Mouse (Mus musculus) lung, embryonic 16.5 days (tissue): ENCODE results near the gene Abcc3. TPM values are rescaled to one million over a fixed set of nuclear protein-coding genes. Genes with fewer than 3 reads are reported as not detected.

Source experiments
- ATAC-seq: fragments of 200-750 bp; cut with Nextera tagmentation; 2 replicates; pipeline ENCODE4 v1.8.0; 2017; ENCODE audit warnings: low read depth, mild to moderate bottlenecking, moderate library complexity
- H3K27ac ChIP-seq: fragments of 300-500 bp; sonication (generic); 2 replicates; pipeline ENCODE4 v1.5.1; 2014; ENCODE audit warnings: mild to moderate bottlenecking, control low read depth, low read length
- H3K27me3 ChIP-seq: fragments of 300-500 bp; sonication (generic); 2 replicates; pipeline ENCODE4 v1.6.1; 2014; ENCODE audit warnings: low read depth, low read length, mixed read lengths; ENCODE audit not compliant: control insufficient read depth, insufficient read depth
- H3K36me3 ChIP-seq: fragments of 300-500 bp; sonication (generic); 2 replicates; pipeline ENCODE4 v1.6.1; 2014; ENCODE audit warnings: low read length; ENCODE audit not compliant: control insufficient read depth, insufficient read depth
- H3K4me1 ChIP-seq: fragments of 300-500 bp; sonication (generic); replicated peaks from 2 replicates; pipeline ENCODE4 v1.6.1; 2014; ENCODE audit warnings: low read length, mixed read lengths; ENCODE audit not compliant: control insufficient read depth, insufficient read depth
- H3K4me2 ChIP-seq: fragments of 300-500 bp; sonication (generic); 2 replicates; pipeline ENCODE4 v1.6.1; 2014; ENCODE audit warnings: low read depth, low read length, control low read depth
- H3K4me3 ChIP-seq: fragments of 300-500 bp; sonication (generic); 2 replicates; pipeline ENCODE4 v1.5.1; 2014; ENCODE audit warnings: mild to moderate bottlenecking, low read length, control low read depth
- H3K9ac ChIP-seq: fragments of 300-500 bp; sonication (generic); 2 replicates; pipeline ENCODE4 v1.6.1; 2014; ENCODE audit warnings: low read length, control low read depth
- H3K9me3 ChIP-seq: fragments of 300-500 bp; sonication (generic); 2 replicates; pipeline ENCODE4 v1.6.1; 2016; ENCODE audit warnings: low read length; ENCODE audit not compliant: control insufficient read depth
- WGBS: fragments of 180-500 bp; shearing (Covaris S2); extraction: QIAGEN DNeasy Blood & Tissue Kit; methylation state at CpG from one replicate; pipeline ENCODE4 v1.1.7; 2014; 5-methylcytosine and 5-hydroxymethylcytosine counted together
- polyA plus RNA-seq: library from polyadenylated mRNA; unstranded; fragments of >200 nt; fragmentation: Nextera tagmentation; extraction: Ambion mirVana; gene quantifications from 2 replicates; pipeline ENCODE4 v1.2.1, GENCODE M21; 2015

Abcc3 gene
- polyA plus RNA-seq, 1 experiment from 2014 or later, result 4.0 TPM

DNA sequence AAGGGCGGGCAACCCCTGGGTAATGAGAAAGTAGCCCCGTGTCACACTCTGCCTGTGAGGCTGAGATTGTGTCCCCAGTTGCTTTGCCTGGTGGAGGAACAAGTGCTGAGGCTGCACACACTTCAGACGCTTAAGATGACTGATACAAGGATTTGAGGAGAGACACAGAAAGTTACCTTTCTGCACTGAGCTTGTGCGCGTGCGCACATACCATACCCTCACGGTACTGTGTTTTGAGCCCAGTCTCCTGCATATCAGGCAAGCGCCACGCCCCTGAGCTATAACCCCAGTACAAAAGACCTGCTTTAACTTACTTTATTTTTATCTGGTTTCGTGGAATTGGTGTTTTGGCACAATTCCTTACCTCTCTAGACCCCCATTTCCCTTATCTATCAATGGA lies 1.1 kb downstream of the Abcc3 start:
- no peak for ATAC-seq
- 63% methylated on average over 10 of the region's 10 CpGs for WGBS

DNA sequence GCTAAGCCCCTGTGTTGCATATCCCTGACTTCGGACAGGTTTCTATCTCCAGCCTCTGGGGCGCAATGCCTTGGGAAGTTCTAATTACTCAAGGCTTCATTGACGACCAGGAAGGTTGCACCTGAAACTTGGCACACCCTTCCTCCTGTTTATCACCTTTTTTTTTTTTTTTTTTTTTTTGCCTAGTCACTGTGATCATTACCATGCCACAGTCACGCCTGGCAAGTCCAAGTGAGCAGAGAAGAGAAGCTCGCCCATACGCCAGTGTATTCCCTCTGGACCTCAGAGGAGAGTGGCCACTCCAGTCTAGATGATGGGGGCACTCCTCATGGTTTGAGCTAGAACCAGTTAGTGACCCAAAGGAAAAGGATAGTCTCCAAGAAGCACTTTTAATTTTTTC lies 2.0 kb downstream of the Abcc3 start:
- Histone ChIP-seq H3K27me3 (peaks cover 4% of the 10 kb centered on the region; the same call in 1 of the 2 replicates), H3K4me3 (no peak overlapping the region), H3K27ac (no peak overlapping the region), H3K9me3 (no peaks in the 10 kb centered on the region), H3K4me1 (peaks cover 10% of the 10 kb centered on the region), H3K36me3 (no peaks in the 10 kb centered on the region), H3K4me2 (no peak overlapping the region), H3K9ac (no peak overlapping the region)
- WGBS, result 83% methylated on average over 6 of the region's 6 CpGs
- no peak for ATAC-seq

More for the DNA sequence above, 1.1 kb downstream of the Abcc3 start:
- peaks cover 5% of the 10 kb centered on the region for H3K4me1 ChIP-seq
- no peak overlapping the region for H3K27ac ChIP-seq
- no peak overlapping the region for H3K4me3 ChIP-seq
- H3K9me3 ChIP-seq, result no peaks in the 10 kb centered on the region
- peaks cover 4% of the 10 kb centered on the region; the same call in 1 of the 2 replicates for H3K27me3 ChIP-seq
- H3K36me3 ChIP-seq, result no peaks in the 10 kb centered on the region
- no peak overlapping the region for H3K9ac ChIP-seq
- H3K4me2 ChIP-seq, result 0 out of 2 replicates have a peak overlapping the region, but pooled peaks have one; percentile 13

DNA sequence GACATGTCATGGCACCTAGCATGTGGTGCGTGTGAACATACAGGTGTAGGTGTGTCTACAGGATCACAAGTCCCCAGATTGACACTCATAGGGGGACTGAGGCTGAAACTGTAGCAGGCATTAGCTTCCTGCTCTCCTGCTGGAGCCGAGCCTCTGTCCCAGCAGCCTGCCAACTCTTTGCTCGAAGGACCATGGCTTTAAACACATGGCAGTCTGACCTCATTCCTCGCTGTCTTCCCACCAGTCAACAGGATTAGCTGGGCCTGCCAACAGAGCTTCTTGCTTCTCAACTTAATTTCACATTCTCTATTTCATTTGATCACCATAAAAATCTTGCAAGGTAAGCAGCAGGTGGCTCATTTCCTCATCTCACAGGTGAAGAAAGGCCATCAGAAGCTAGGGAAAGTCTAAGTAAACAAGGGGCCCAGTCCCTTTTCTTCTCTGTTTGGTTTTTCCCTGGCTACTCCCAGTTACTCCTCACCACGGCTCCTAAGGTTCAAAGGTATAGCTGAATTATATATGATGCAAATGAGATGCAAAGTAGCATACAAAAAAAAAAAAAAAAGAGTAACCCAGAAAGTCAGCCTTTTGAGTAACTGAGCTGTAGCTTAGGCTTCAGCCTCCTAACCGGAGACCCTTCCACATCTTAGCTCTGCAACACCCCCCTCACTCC lies 2.9 kb downstream of the Abcc3 start:
- H3K9ac ChIP-seq, result no peak overlapping the region
- no peak for ATAC-seq
- no peaks in the 10 kb centered on the region for H3K9me3 ChIP-seq
- H3K4me1 ChIP-seq, result peaks cover 15% of the 10 kb centered on the region
- no peak overlapping the region for H3K4me3 ChIP-seq
- H3K36me3 ChIP-seq, result no peaks in the 10 kb centered on the region
- H3K27me3 ChIP-seq, result peaks cover 4% of the 10 kb centered on the region; the same call in 1 of the 2 replicates
- H3K27ac ChIP-seq, result no peak overlapping the region
- WGBS, result 50% methylated on average over 6 of the region's 6 CpGs
- no peak overlapping the region for H3K4me2 ChIP-seq

DNA sequence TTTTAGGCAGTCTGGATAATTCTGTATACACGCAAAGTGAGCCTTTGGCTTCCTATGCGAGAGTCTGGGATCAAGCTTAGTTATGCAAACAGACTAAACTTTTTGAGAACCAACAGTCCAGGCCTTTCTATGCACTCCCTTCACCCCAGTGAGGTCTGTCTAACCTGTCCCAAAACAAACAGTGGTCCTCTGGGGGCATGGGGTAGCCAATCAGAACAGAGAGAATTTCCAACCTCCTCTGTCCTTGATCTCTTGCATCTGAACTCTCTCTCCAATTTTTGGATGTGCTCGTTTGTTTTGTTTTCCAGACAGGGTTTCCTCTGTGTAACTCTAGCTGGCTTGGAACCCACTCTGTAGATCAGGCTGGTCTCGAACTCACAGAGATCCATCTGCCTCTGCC lies 3.8 kb downstream of the Abcc3 start:
- H3K4me2 ChIP-seq, result no peak overlapping the region
- H3K4me1 ChIP-seq, result peaks cover 15% of the 10 kb centered on the region
- no peaks in the 10 kb centered on the region for H3K9me3 ChIP-seq
- 51% methylated on average over 4 of the region's 4 CpGs for WGBS
- H3K36me3 ChIP-seq, result no peaks in the 10 kb centered on the region
- no peak overlapping the region for H3K4me3 ChIP-seq
- peaks cover 4% of the 10 kb centered on the region; the same call in 1 of the 2 replicates for H3K27me3 ChIP-seq
- no peak overlapping the region for H3K27ac ChIP-seq
- H3K9ac ChIP-seq, result no peak overlapping the region
- ATAC-seq, result no peak

DNA sequence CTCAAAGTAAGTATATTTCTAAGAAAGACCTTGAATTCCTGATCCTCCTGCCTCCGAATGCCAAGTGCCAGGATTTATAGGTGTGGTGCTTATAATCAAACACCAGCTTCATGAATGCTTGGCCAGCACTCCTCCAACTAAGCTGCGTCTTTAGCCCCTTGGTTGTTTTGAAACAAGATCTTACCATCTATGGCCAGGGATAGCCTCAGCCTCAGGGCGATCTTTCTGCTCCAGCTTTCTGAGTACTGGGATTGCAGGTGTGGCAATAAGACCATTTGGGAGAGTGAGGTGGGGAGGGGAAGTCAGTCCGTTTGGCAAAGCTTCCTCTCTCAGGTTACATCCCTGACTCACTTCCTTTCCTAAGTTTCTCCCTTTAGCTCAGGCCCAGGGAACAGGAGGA lies 5.0 kb downstream of the Abcc3 start:
- H3K9me3 ChIP-seq, result no peaks in the 10 kb centered on the region
- no peaks in the 10 kb centered on the region for H3K36me3 ChIP-seq
- H3K27me3 ChIP-seq, result peaks cover 4% of the 10 kb centered on the region; the same call in 1 of the 2 replicates
- no peak overlapping the region for H3K4me2 ChIP-seq
- H3K27ac ChIP-seq, result no peak overlapping the region
- H3K4me1 ChIP-seq, result peaks cover 15% of the 10 kb centered on the region
- H3K4me3 ChIP-seq, result no peak overlapping the region
- no peak for ATAC-seq
- no peak overlapping the region for H3K9ac ChIP-seq
- WGBS, result 60% methylated on average over 4 of the region's 4 CpGs

DNA sequence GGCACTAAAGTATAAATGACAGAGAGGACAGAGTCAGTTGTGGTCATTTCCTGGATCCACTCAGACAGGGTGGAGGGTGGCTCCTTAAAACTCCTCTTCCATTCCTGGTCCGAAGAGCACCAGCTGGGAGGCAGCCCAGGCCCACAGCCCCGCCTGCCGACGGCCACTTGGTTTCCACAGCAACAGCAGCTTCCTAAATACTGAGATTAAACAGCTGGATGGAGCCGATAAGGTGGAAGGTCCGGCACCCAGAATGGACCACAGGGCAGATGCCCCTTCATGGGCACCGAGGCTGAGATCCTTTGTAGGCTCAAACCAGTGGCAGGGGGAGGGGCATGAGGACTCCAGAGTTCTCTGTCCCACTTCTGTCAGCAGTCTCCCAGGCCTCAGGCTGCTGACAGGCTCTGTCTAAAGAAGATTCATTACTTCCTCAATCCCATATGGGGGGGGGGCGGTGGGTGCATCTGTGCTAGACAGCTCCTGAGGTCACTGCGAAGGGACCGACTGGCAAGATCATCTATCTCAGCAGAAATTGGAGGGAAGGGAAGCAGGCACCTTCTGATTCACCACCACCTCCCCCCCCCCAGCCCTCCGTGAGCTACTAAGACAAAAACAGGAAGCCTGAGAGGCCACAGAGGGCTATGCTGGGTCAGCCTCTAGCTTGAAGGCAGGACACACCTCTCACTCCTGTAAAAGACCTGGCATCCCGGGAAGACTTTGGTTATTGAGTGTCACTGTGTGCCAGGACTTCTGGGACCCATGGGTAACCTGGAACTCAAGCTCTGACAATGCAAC lies 6.6 kb downstream of the Abcc3 start:
- peak; percentile 68 for ATAC-seq

DNA sequence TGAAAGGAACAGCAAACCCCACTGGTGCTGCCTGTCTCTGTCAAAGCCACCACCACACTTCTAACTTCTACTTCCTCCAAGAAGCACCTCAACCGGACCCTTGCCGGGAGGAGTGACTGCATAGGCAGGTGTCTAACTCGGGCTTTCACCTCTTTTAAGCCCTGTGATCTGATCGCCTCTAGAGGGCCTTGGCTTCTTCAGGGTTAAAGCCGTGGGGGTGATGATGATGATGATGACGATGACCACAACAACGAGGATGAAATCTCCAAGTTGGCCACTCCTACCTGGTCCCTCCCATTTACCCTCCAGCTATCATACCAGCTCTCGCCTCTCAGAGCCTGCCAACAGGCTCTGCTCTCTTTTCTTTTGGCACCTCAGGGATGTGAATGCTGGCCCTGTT lies 13.1 kb downstream of the Abcc3 start:
- H3K4me2 ChIP-seq, result no peak overlapping the region
- no peak overlapping the region for H3K9ac ChIP-seq
- ATAC-seq, result no peak
- H3K27me3 ChIP-seq, result no peaks in the 10 kb centered on the region
- 64% methylated on average over 8 of the region's 8 CpGs for WGBS
- H3K27ac ChIP-seq, result no peak overlapping the region
- no peak overlapping the region for H3K4me3 ChIP-seq
- H3K4me1 ChIP-seq, result no peaks in the 10 kb centered on the region
- no peaks in the 10 kb centered on the region for H3K36me3 ChIP-seq
- no peaks in the 10 kb centered on the region for H3K9me3 ChIP-seq

More for the DNA sequence above, 6.6 kb downstream of the Abcc3 start:
- Histone ChIP-seq H3K9ac (peak overlapping the region; percentile 26; the same call in 1 of the 2 replicates), H3K9me3 (no peaks in the 10 kb centered on the region), H3K4me1 (peaks cover 9% of the 10 kb centered on the region), H3K27me3 (no peaks in the 10 kb centered on the region), H3K4me2 (peak overlapping the region; percentile 20; the same call in 1 of the 2 replicates), H3K4me3 (no peak overlapping the region), H3K27ac (0 out of 2 replicates have a peak overlapping the region, but pooled peaks have one; percentile 7), H3K36me3 (no peaks in the 10 kb centered on the region)
- WGBS, result 11% methylated on average over 12 of the region's 12 CpGs

DNA sequence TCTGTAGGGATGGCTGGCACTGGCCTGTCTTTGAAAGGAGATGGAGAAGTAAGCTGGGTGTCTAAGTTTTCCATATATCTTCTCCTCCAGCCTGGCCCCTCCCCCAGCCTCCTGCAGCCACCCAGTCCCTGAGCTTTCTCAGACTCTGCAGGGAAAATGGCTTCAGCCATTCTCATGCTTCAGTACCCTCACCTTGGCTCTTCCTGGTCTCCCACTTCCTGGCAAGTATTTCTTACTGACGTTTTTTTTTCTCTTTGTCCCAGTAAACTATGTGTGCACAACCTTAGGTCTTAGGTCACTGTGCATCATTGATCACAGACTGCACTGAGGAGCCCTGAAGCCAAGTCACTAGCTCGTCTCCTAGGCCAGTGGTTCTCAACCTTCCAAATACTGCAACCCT lies 13.7 kb downstream of the Abcc3 start:
- no peak for ATAC-seq
- no peak overlapping the region for H3K9ac ChIP-seq
- no peak overlapping the region for H3K27ac ChIP-seq
- H3K4me3 ChIP-seq, result no peak overlapping the region
- H3K4me1 ChIP-seq, result no peaks in the 10 kb centered on the region
- no peaks in the 10 kb centered on the region for H3K27me3 ChIP-seq
- H3K4me2 ChIP-seq, result no peak overlapping the region
- H3K9me3 ChIP-seq, result no peaks in the 10 kb centered on the region
- no peaks in the 10 kb centered on the region for H3K36me3 ChIP-seq
- 28% methylated on average over 2 of the region's 2 CpGs for WGBS

DNA sequence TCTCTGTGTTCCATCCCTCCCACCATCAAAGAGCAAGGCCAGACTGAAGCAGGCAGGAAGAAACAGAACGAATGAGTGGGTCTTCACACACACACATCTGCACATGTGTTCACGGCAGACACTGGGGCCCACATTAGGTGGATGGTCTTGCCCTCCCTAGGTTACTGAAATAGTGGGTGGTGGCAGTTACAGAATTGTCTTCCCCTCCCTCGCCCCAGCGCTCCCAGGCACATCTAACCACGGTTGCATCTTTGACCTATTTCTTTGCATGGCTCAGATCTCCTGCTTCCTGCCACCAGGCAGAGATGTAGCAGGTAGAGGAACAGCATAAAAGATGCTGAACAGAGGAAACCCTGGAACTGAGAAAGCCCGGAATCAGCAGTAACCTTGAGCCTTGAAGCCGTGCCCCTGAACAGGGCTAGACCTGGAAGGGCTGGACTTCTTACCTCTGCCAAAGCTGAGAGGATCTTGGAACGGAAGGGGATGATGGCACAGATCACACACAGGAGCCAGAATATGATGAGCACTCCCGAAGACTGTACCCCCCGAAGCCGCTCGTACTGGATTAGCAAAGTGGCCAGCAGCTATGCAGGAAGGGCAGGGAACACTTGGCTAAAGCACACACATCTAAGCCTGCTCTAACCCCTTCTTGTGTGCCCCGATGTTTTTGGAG lies 18.4 kb downstream of the Abcc3 start:
- Histone ChIP-seq H3K9ac (no peak overlapping the region), H3K4me2 (no peak overlapping the region), H3K4me3 (no peak overlapping the region), H3K9me3 (no peaks in the 10 kb centered on the region), H3K4me1 (no peaks in the 10 kb centered on the region), H3K27ac (no peak overlapping the region), H3K36me3 (no peaks in the 10 kb centered on the region), H3K27me3 (no peaks in the 10 kb centered on the region; the same call in 1 of the 2 replicates)
- ATAC-seq, result no peak
- WGBS, result 82% methylated on average over 13 of the region's 13 CpGs
